Mouse (Mus musculus): Measurements from ENCODE around the gene Bckdhb.
"Not testable (repeated sequence)": the region's sequence is repeated elsewhere in the genome, so short reads cannot be mapped to it uniquely, and the experiment has no call there.

Bckdhb gene

DNA sequence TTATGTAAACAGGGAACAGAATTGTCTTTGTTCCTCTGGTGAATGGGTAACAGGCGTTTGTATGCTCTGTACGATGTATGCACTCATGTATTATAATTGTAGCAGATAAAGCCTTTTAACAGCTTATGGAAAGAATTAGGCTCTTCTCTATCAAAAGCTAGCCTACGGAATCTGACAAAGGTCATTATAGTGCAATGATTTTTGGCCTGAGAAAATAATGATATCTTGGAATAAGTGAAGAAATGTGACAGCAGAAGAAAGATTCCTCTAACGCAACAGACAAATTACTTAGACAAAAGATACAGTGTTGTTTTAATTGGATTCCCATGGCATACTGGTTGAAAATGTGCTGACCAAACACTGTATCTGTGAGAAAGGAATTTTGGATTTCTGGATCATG, 122.0 kb downstream of the Bckdhb start:
- no peak for DNase-seq

- no peak for DNase-seq
These were observed 122.5 kb downstream of the Bckdhb start for GRCm38 (mm10) chr9:84047436-84047835.

DNA sequence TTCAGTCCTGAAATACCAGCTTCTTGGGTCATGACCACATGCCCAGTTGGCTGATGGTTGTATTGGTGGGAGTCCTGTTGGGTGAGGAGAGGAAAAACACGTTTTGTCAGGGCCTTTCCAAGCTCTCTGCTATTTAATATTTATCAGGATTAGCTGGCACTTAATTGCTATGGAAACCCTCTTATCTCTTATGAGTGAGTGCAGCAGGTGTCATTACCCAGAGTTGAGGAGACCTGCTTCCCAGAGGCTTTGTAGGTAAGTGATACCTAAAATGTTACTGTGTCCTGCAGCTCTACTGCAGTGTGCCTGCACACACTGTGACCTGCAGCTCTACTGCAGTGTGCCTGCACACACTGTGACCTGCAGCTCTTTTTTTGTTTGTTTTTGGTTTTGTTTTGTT, 124.2 kb downstream of the Bckdhb start:
- no peak for DNase-seq

DNA sequence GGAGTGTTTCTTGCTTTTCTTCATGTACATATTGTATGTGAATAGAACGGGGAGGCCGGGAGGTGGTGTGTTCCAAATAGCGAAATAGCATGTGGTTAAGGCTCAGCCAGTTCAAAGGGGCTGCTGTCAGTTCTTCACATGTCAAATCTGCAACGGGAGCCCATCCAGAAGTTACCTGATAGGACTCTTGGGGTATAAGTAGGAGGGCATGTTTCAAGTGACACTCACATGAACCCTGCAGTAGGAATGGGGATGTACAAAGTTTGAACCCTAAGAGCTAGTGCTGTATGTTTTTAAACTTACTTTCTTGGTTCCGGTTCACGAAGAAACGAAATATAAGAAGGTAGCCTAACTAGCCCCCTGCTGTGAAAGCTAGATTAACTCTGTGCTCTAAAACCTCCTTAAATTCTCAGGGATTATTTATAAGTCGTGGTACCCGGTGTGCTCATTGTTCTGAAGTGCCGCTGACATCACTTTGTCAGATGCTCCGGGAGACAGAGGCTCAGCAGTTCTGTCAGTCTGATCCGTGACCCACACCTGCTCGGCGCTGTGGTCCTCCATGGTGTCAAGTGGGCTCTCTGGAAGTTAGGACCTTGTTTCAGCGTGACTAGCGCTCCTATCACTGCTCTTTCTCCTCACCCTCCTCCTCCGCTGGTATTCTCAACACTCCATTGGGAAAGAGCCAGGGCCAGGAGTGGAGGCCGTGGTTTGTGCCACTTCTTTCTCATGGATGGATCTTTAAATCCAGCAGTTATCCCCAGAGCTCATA, 126.1 kb downstream of the Bckdhb start:
- DNase-seq = no peak

- DNase-seq = no peak
These were observed 130.3 kb downstream of the Bckdhb start for GRCm38 (mm10) chr9:84055125-84055807.

GRCm38 (mm10) chr9:84060781-84061180, 135.8 kb downstream of the Bckdhb start:
- DNase-seq = not testable (repeated sequence)

GRCm38 (mm10) chr9:84063617-84064016, 138.7 kb downstream of the Bckdhb start:
- DNase-seq = no peak

GRCm38 (mm10) chr9:84064113-84064512, 139.2 kb downstream of the Bckdhb start:
- no peak for DNase-seq

DNA sequence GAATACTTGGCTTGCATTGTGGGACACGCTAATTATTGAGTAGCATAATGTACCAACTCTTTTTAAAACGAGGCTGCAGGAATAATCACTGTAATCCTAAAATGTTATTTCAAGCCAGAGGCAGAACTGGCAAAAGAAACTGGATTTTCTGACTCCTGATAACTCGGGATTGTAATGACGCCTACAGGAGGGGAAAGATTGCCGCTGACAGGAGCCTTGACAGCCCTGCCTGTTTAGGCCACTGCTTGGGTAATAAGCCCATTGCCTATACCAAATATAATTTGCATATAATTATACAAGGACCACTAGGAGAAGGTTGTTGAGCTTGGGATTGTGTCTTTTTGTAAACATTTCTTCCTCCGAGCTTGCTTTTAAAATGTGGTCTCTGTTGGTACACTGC, 145.3 kb downstream of the Bckdhb start:
- DNase-seq = no peak

- DNase-seq = no peak
These were observed 145.8 kb downstream of the Bckdhb start for GRCm38 (mm10) chr9:84070740-84071139.

DNA sequence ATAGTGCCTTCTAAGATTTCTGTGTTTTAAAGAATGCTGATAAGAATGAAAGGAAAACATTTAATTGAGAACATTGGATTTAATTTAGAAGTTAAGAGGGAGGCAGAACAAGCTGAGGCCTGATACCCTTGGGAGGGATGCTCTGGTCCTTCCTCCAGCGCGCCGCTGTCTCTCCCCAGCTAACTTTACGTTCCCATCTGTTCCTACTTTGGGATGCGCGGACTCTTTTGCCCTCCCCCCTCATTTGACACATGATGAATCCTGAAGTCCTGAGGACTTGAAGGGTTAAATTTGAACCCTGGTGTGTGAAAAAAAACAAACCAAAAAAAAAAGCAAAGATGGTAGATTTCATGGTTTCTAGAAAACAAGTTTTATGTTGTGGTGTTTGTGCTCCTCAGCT, 147.6 kb downstream of the Bckdhb start:
- no peak for DNase-seq

DNA sequence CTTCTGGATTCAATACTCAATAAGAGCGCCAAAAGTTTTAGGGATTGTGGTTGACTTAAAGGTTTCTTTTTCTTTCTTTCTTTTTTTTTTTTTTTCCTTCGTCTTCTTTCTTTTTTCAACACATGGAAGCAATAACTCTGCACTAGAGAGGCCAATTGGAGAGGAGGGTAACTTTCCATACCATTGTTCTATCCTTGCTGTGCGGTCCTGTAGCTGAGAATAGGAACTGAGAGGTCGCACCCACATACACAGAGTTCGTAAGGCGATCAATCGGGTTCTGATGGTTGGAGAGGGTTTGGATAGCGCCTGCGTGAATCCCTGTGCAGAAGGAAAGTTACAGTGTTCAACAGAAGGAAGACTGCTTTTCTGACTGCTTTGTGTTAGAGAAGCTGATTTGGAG, 148.3 kb downstream of the Bckdhb start:
- no peak for DNase-seq

GRCm38 (mm10) chr9:84083551-84083950, 158.6 kb downstream of the Bckdhb start:
- no peak for DNase-seq

GRCm38 (mm10) chr9:84084686-84085085, 159.7 kb downstream of the Bckdhb start:
- peak; percentile 55 for DNase-seq

GRCm38 (mm10) chr9:84090316-84091063, 165.5 kb downstream of the Bckdhb start:
- no peak for DNase-seq

- no peak for DNase-seq
These were observed 168.0 kb downstream of the Bckdhb start for GRCm38 (mm10) chr9:84092994-84093393.

DNA sequence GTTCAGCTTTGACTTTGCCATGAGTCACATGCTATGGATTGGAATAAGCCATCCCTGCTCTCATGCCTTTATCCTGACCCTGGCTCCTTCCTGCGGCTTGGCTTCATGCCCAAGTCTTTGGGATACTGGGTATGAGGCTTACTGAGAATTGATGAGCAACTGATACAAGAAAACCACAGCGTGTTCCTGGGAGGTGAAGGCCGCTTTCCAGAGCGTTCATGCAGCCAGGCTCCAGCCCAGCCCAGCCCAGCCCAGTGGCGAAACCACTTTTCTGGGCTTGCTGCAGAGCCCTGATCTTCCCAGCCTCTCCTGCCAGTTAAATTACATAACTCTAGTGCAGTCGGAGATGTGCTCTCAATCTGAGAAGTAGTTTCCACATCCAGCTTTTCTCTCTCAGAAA, 169.2 kb downstream of the Bckdhb start:
- DNase-seq = peak; percentile 64

GRCm38 (mm10) chr9:84096484-84097015, 171.6 kb downstream of the Bckdhb start:
- DNase-seq = no peak

DNA sequence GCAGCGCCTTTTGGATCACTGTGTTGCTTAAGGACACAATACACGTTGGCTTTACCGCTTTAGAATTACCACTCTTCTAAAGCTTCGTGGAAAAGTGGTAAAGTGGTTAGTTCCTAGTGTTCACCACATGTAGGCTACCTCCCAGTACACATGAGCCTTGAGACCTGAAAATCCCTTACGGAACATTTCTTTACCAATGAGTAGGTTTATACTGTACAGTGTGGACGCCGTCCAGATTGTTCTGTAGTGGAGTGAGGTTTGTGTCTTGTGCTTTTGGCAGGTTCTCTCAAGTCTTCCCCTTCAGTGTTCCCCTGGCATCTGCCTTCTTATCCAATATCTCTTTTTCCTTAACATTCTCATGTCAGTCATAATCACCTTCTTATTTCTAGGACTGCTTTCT, 178.4 kb downstream of the Bckdhb start:
- DNase-seq = no peak

- DNase-seq = no peak
These were observed 181.5 kb downstream of the Bckdhb start for GRCm38 (mm10) chr9:84106438-84106837.

DNA sequence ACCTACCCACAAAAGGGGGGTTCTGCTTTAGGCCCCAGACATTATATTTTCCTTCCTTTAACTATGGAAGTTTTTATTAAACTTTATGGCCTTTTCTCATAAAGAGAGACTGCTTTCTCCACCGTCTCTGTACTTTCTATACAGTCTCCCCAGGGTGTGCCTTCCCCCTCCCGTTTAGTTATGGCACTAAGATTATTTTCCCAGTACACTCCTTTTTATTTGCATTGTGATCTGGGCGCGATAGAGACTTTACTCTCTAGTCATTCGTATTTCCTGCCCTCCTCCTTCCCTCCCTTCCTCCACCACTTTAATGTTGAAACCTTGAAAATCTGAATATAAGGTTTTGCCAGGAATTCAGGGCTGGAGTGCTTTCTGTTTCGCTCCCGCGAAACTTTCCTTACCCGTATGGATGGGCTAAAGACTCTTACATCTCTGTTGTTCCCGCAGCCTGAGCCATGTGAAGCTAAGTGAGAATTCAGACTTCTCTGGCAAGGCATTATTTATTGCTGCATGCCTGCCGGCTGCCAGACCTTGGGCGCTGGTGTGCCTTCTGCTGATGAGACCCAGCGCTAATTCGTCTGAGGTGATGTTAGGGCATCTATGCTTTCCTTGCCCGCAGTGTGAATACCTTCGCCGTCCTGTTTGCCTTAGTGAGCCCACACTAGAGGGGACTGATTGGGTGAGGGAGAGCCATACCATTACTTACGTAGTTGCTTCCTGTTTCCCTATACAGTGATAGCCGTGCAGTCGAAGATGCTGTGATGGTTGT, 182.3 kb downstream of the Bckdhb start:
- no peak for DNase-seq

GRCm38 (mm10) chr9:84108534-84108933, 183.6 kb downstream of the Bckdhb start:
- no peak for DNase-seq

Measured in cerebellum, adult 11-12 months (tissue).